Mouse (Mus musculus) embryonic fibroblast, embryonic 13.5 days (primary cell): ENCODE results near the gene Gm20388.

Experiments used
- CTCF ChIP-seq: IDR thresholded peaks from 2 replicates; pipeline ENCODE4 v1.5.1; 2011; ENCODE audit warnings: mild to moderate bottlenecking, control low read depth, low read length, moderate library complexity, borderline replicate concordance; ENCODE audit not compliant: insufficient read depth
- POLR2A ChIP-seq: IDR thresholded peaks from 2 replicates; pipeline ENCODE4 v1.6.1; 2011; ENCODE audit warnings: low read depth, mild to moderate bottlenecking, control low read depth, low read length, moderate library complexity

DNA sequence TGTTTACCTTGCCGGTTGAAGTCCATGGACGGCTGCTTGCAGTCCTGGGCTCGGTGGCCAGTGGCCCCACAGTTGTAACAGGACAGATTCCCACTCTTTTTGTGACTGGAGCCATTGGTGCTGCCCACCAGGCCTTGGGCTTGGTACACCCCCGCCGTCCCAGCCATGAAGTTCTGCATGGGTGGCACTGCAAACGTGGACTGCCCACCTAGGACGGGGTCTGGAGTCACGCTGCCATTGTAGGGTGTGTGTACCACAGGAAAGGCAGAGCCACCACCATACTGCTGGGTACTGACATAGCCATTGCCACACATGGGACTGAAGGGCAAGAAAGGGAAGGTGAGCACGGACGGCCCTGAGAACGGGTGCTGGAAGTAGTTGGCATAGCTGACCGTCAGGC, 1693.2 kb downstream of the Gm20388 start:
- no peak for TF ChIP-seq POLR2A
- TF ChIP-seq CTCF = no peak
